ENCODE assay signal across 8 mouse cellular contexts in genomic region chr16:44173966-44174530, GRCm38 (mm10). TPM values are rescaled to one million over a fixed set of nuclear protein-coding genes. Genes with fewer than 3 reads are reported as not detected.
DNase-seq lines count a peak whose midpoint lies in the region; ATAC-seq and TF ChIP-seq lines count a peak whose summit lies in the region.

No protein-coding gene starts in this region.

- H3K9me3 ChIP-seq in heart, embryonic 11.5 days (replicated peaks; ENCODE audit: control insufficient read depth, low read length) = no peaks in the 10 kb centered on the region
- H3K9me3 ChIP-seq in ES-E14 (ENCODE audit: control insufficient read depth, insufficient read depth, low read depth, low read length) = no peaks in the 10 kb centered on the region
- H3K9me3 ChIP-seq in heart, embryonic 14.5 days (ENCODE audit: control insufficient read depth, low read length) = no peaks in the 10 kb centered on the region
- no peaks in the 10 kb centered on the region for H3K9me3 ChIP-seq in midbrain, embryonic 10.5 days (replicated peaks)

- H3K9ac ChIP-seq in heart, embryonic 11.5 days (ENCODE audit: low read depth, low read length) = peak overlapping the region; percentile 92
- peak overlapping the region; percentile 89 for H3K9ac ChIP-seq in ES-E14 (ENCODE audit: insufficient read depth, low read depth, low read length, poor library complexity, severe bottlenecking)
- peak overlapping the region; percentile 97 for H3K9ac ChIP-seq in heart, embryonic 14.5 days (ENCODE audit: low read length)

- in situ Hi-C loops in ES-E14 (cut with MboI; ENCODE audit: low sequenced_read_pairs in 2 of 2, unreplicated experiment in 2 of 2) = no loop called here

- peak overlapping the region; percentile 70 for H3K4me3 ChIP-seq in heart, embryonic 11.5 days (ENCODE audit: low read depth, low read length)
- H3K4me3 ChIP-seq in ES-E14 (ENCODE audit: insufficient read depth in 1 of 2, low read depth in 1 of 2, low read length in 2 of 2, poor library complexity in 1 of 2, severe bottlenecking in 1 of 2) = peak overlapping the region; percentile 81 to 96
- peak overlapping the region; percentile 79 to 80 for H3K4me3 ChIP-seq in heart, embryonic 14.5 days (ENCODE audit: control insufficient read depth in 1 of 2, insufficient read depth in 1 of 2, low read depth in 1 of 2, low read length in 2 of 2)
- H3K4me3 ChIP-seq in midbrain, embryonic 10.5 days = peak overlapping the region; percentile 93

- no peak for DNase-seq in heart, adult 9 months (ENCODE audit: low spot score in 2 of 2)
- no peak for DNase-seq in ES-E14 (ENCODE audit: low read depth, low spot score)
- DNase-seq in midbrain, embryonic 10.5 days (ENCODE audit: low spot score) = no peak
- no peak for DNase-seq in cerebellum, postnatal 14 days
- DNase-seq in spleen, postnatal 14 days (ENCODE audit: low spot score in 2 of 2) = no peak
- DNase-seq in right cerebral cortex, adult 18-20 months = no peak

- H3K27me3 ChIP-seq in heart, embryonic 11.5 days (ENCODE audit: control insufficient read depth, insufficient read depth, low read length) = no peaks in the 10 kb centered on the region
- no peaks in the 10 kb centered on the region for H3K27me3 ChIP-seq in heart, embryonic 14.5 days (ENCODE audit: control insufficient read depth, insufficient read depth, low read length)
- H3K27me3 ChIP-seq in midbrain, embryonic 10.5 days (ENCODE audit: low read depth, poor library complexity, severe bottlenecking) = no peaks in the 10 kb centered on the region

- 13% methylated on average over 7 of the region's 7 CpGs for WGBS in heart, embryonic 11.5 days (ENCODE audit: insufficient replicate concordance)
- 11% methylated on average over 7 of the region's 7 CpGs for WGBS in heart, embryonic 14.5 days
- 33% methylated on average over 7 of the region's 7 CpGs for WGBS in midbrain, embryonic 10.5 days

- H3K4me1 ChIP-seq in heart, embryonic 11.5 days (ENCODE audit: control insufficient read depth, insufficient read depth, low read length) = peaks cover 10% of the 10 kb centered on the region; the same call in 1 of the 2 replicates
- H3K4me1 ChIP-seq in ES-E14 (ENCODE audit: control insufficient read depth in 2 of 2, insufficient read depth in 2 of 2, low read length in 2 of 2, poor library complexity in 1 of 2) = peaks cover 0 to 2% of the 10 kb centered on the region in 2 experiments; a peak in 1 of 4 replicates
- H3K4me1 ChIP-seq in heart, embryonic 14.5 days (ENCODE audit: control insufficient read depth in 2 of 2, insufficient read depth in 2 of 2, low read length in 2 of 2) = peaks cover 4 to 16% of the 10 kb centered on the region in 2 experiments
- peaks cover 24% of the 10 kb centered on the region for H3K4me1 ChIP-seq in midbrain, embryonic 10.5 days

- no peaks in the 10 kb centered on the region for H3K36me3 ChIP-seq in heart, embryonic 11.5 days (ENCODE audit: control insufficient read depth, insufficient read depth, low read length)
- no peaks in the 10 kb centered on the region for H3K36me3 ChIP-seq in ES-E14 (ENCODE audit: control insufficient read depth, insufficient read depth, low read length, poor library complexity, severe bottlenecking)
- no peaks in the 10 kb centered on the region for H3K36me3 ChIP-seq in heart, embryonic 14.5 days (ENCODE audit: control insufficient read depth, insufficient read depth, low read length)
- H3K36me3 ChIP-seq in midbrain, embryonic 10.5 days = no peaks in the 10 kb centered on the region

- ATAC-seq in heart, embryonic 11.5 days (replicated peaks; ENCODE audit: insufficient number of reproducible peaks, low FRiP score, low TSS enrichment) = no peak
- no peak for ATAC-seq in heart, embryonic 14.5 days (ENCODE audit: insufficient number of reproducible peaks, insufficient read depth, low FRiP score, low read depth)

- H3K27ac ChIP-seq in heart, embryonic 11.5 days (ENCODE audit: low read depth, low read length) = peak overlapping the region; percentile 92
- H3K27ac ChIP-seq in ES-E14 (ENCODE audit: insufficient read depth, low read depth, low read length, poor library complexity, severe bottlenecking) = no peak overlapping the region
- H3K27ac ChIP-seq in heart, embryonic 14.5 days (replicated peaks in 1 of 2; ENCODE audit: control insufficient read depth in 1 of 2, insufficient read depth in 1 of 2, low read depth in 2 of 2, low read length in 2 of 2) = peak overlapping the region; percentile 82 to 98
- peak overlapping the region; percentile 99 for H3K27ac ChIP-seq in midbrain, embryonic 10.5 days (replicated peaks)

- peak overlapping the region; percentile 72 for H3K4me2 ChIP-seq in heart, embryonic 11.5 days
- H3K4me2 ChIP-seq in heart, embryonic 14.5 days (ENCODE audit: low read length) = peak overlapping the region; percentile 66

TF ChIP-seq in ES-E14, 5 proteins besides CTCF, POLR2A, EP300 and RAD21:
- TF ChIP-seq MAFK (IDR thresholded peaks at IDR 0.05; ENCODE audit: insufficient read depth, low read depth, low read length) = no peak
- no peak for TF ChIP-seq CHD2 (IDR thresholded peaks at IDR 0.05; ENCODE audit: low read depth, low read length)
- TF ChIP-seq HCFC1 (IDR thresholded peaks at IDR 0.05; ENCODE audit: borderline replicate concordance, insufficient read depth, low read length) = no peak
- TF ChIP-seq ZNF384 (IDR thresholded peaks at IDR 0.05; ENCODE audit: low read depth, low read length) = no peak
- no peak for TF ChIP-seq ZC3H11A (IDR thresholded peaks at IDR 0.05; ENCODE audit: borderline replicate concordance, low read depth, low read length)

RNA-seq across cellular contexts. Expression of gene Usf3, which starts 1.0 kb away (rescaled TPM):
- 4.2 TPM in 2 replicates for polyA plus RNA-seq in heart, embryonic 11.5 days (2014; fragmentation: Nextera tagmentation; extraction: Ambion mirVana)
- 7.1 and 10.3 TPM in 2 replicates for total RNA-seq in ES-E14 (2012; rRNA removed)
- polyA plus RNA-seq in heart, embryonic 14.5 days (2014; fragmentation: Nextera tagmentation; extraction: Ambion mirVana) = 4.1 and 4.7 TPM in 2 replicates
- 1.7 and 2.3 TPM in 2 replicates for polyA plus RNA-seq in midbrain, embryonic 10.5 days (2016; fragmentation: Nextera tagmentation; extraction: Ambion mirVana)

RNA-seq across cellular contexts. Expression of gene Naa50, which starts 34.4 kb away (rescaled TPM):
- 58.5 and 75.5 TPM in 2 replicates for polyA plus RNA-seq in heart, embryonic 11.5 days (2014; fragmentation: Nextera tagmentation; extraction: Ambion mirVana)
- total RNA-seq in ES-E14 (2012; rRNA removed) = 43.0 and 72.5 TPM in 2 replicates
- polyA plus RNA-seq in heart, embryonic 14.5 days (2014; fragmentation: Nextera tagmentation; extraction: Ambion mirVana) = 45.4 and 46.6 TPM in 2 replicates
- 129 and 143 TPM in 2 replicates for polyA plus RNA-seq in midbrain, embryonic 10.5 days (2016; fragmentation: Nextera tagmentation; extraction: Ambion mirVana)

RNA-seq across cellular contexts. Expression of gene Atp6v1a, which starts 34.5 kb away (rescaled TPM):
- polyA plus RNA-seq in heart, embryonic 11.5 days (2014; fragmentation: Nextera tagmentation; extraction: Ambion mirVana) = 47.0 and 53.6 TPM in 2 replicates
- total RNA-seq in ES-E14 (2012; rRNA removed) = 67.9 and 82.8 TPM in 2 replicates
- 45.4 and 54.9 TPM in 2 replicates for polyA plus RNA-seq in heart, embryonic 14.5 days (2014; fragmentation: Nextera tagmentation; extraction: Ambion mirVana)
- 43.3 and 55.5 TPM in 2 replicates for polyA plus RNA-seq in midbrain, embryonic 10.5 days (2016; fragmentation: Nextera tagmentation; extraction: Ambion mirVana)
